Mouse (Mus musculus): ENCODE measurements around the gene Icosl. TPM values are rescaled to one million over a fixed set of nuclear protein-coding genes. Genes with fewer than 3 reads are reported as not detected.
"Not testable (repeated sequence)": the region's sequence is repeated elsewhere in the genome, so short reads cannot be mapped to it uniquely, and the experiment has no call there.

The Icosl gene
- polyA plus RNA-seq, 1 experiment = 42.8 TPM

- DNase-seq (ENCODE audit: low spot score) = no peak
Observed at GRCm38 (mm10) chr10:78115153-78115552, 46.1 kb downstream of the Icosl start.

- no peak for DNase-seq (ENCODE audit: low spot score)
Observed at GRCm38 (mm10) chr10:78119422-78119821, 50.3 kb downstream of the Icosl start.

GRCm38 (mm10) chr10:78124137-78124536 lies 55.0 kb downstream of the Icosl start:
- not testable (repeated sequence) for DNase-seq (ENCODE audit: low spot score)

GRCm38 (mm10) chr10:78125061-78125460 lies 56.0 kb downstream of the Icosl start:
- not testable (repeated sequence) for DNase-seq (ENCODE audit: low spot score)

- no peak for DNase-seq (ENCODE audit: low spot score)
Observed at GRCm38 (mm10) chr10:78126311-78126710, 57.2 kb downstream of the Icosl start.

GRCm38 (mm10) chr10:78127046-78127870 lies 58.2 kb downstream of the Icosl start:
- DNase-seq (ENCODE audit: low spot score) = no peak

- DNase-seq (ENCODE audit: low spot score) = no peak
Observed at GRCm38 (mm10) chr10:78127931-78128330, 58.8 kb downstream of the Icosl start.

- no peak for DNase-seq (ENCODE audit: low spot score)
Observed at GRCm38 (mm10) chr10:78128647-78129046, 59.5 kb downstream of the Icosl start.

- DNase-seq (ENCODE audit: low spot score) = no peak
Observed at GRCm38 (mm10) chr10:78129423-78129822, 60.3 kb downstream of the Icosl start.

GRCm38 (mm10) chr10:78129998-78130397 lies 60.9 kb downstream of the Icosl start:
- no peak for DNase-seq (ENCODE audit: low spot score)

Other genes with a start within 250 kb of the Icosl start
- gene Krtap10-4, start 242.2 kb upstream of the Icosl start, polyA plus RNA-seq (2012; rRNA removed) = not detected in 2 replicates
- not detected in 2 replicates for gene Krtap10-10, start 233.4 kb upstream of the Icosl start, polyA plus RNA-seq (2012; rRNA removed)
- gene Gm36176, start 222.5 kb upstream of the Icosl start, polyA plus RNA-seq (2012; rRNA removed) = not detected in 2 replicates
- not detected in 2 replicates for gene Gm10318, start 216.4 kb upstream of the Icosl start, polyA plus RNA-seq (2012; rRNA removed)
- gene Gm3285, start 207.3 kb upstream of the Icosl start, polyA plus RNA-seq (2012; rRNA removed) = not detected in 2 replicates
- gene Lrrc3, start 166.8 kb upstream of the Icosl start, polyA plus RNA-seq (2012; rRNA removed) = 2.9 and 4.0 TPM in 2 replicates
- gene Trpm2, start 98.7 kb upstream of the Icosl start, polyA plus RNA-seq (2012; rRNA removed) = 0.90 and 1.5 TPM in 2 replicates
- 26.9 and 27.3 TPM in 2 replicates for gene 1810043G02Rik, start 90.8 kb upstream of the Icosl start, polyA plus RNA-seq (2012; rRNA removed)
- gene Pfkl, start 59.2 kb upstream of the Icosl start, polyA plus RNA-seq (2012; rRNA removed) = 53.7 and 55.3 TPM in 2 replicates
- 43.8 and 60.7 TPM in 2 replicates for gene Dnmt3l, start 27.4 kb upstream of the Icosl start, polyA plus RNA-seq (2012; rRNA removed)
- gene Aire, start 25.7 kb upstream of the Icosl start, polyA plus RNA-seq (2012; rRNA removed) = 1.0 and 1.7 TPM in 2 replicates
- 76.4 and 90.3 TPM in 2 replicates for gene D10Jhu81e, start 100.5 kb downstream of the Icosl start, polyA plus RNA-seq (2012; rRNA removed)
- gene Pwp2, start 115.8 kb downstream of the Icosl start, polyA plus RNA-seq (2012; rRNA removed) = 9.1 and 9.3 TPM in 2 replicates
- gene Trappc10, start 175.3 kb downstream of the Icosl start, polyA plus RNA-seq (2012; rRNA removed) = 38.1 and 41.0 TPM in 2 replicates